Mouse (Mus musculus): ENCODE data around the gene Mbd5. TPM values are rescaled to one million over a fixed set of nuclear protein-coding genes. Genes with fewer than 3 reads are reported as not detected.
"Not testable (repeated sequence)": the region's sequence is repeated elsewhere in the genome, so short reads cannot be mapped to it uniquely, and the experiment has no call there.

Mbd5 gene
- total and polyA plus RNA-seq, 2 experiments from 2014 or later = 23.1 to 35.6 TPM

DNA sequence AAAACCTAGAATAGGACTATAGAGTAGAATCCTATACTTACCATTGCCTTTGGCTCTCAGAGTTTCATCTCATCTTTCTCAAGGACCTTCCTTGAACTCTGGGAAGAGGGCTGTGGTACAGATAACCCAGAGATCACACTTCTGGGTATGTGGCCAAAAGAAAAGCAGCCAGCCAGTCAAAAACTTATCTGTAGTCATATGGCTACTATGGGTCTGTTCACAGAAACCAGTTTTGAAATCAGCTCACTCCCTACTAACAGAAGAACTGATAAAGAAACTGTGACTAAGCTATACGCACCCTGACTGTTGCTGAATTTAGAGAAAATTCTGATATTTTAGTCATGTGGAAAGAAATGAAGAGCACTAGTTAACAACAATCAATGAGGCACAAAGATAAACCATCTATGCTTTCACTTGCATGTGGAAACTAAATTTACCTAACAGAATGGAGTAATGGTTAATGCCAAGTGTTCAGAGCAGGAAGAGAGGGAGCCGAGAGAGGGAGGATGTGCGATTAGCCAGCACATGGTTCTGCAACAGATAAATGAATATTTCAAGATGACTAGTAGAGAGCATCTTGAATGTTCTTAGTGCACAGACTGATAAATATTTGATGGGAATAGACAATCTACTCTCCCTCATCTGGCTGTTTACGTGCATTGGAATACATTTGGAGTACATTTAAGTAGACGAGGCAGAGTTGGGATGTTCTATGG is 211.1 kb downstream of the Mbd5 start:
- Histone ChIP-seq H3K27ac (ENCODE audit: low read depth, low read length) (no peak overlapping the region), H3K27me3 (ENCODE audit: insufficient read depth, low read length) (no peaks in the 10 kb centered on the region), H3K9ac (no peak overlapping the region), H3K9me3 (ENCODE audit: low read length) (no peaks in the 10 kb centered on the region), H3K4me3 (ENCODE audit: low read depth, low read length) (no peak overlapping the region), H3K36me3 (ENCODE audit: insufficient read depth) (no peaks in the 10 kb centered on the region), H3K4me2 (ENCODE audit: low read depth) (no peak overlapping the region), H3K4me1 (ENCODE audit: insufficient read depth) (no peaks in the 10 kb centered on the region)
- WGBS = 71% methylated on average over 5 of the region's 5 CpGs
- TF ChIP-seq CTCF (IDR thresholded peaks at IDR 0.05; ENCODE audit: low read depth) = no peak
- DNase-seq = no peak
- no peak for ATAC-seq

DNA sequence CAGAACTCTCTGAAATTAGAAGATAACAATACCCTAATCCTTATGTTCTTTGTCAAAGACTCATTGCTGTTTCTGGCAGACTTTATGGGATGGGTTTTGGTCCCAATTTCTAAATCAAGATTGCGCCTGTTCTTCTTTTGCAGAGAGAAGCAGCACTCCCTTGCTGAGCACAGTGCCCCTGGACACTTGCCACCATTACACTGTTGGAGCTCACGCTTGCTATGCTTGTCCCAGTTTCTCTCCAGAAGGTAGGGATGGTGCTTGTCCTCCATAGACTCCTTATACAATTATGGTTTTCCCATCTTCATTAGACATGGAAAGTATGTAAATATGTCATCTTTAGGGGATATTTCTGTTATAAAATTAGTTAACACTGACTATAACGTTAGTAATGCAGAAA is 220.5 kb downstream of the Mbd5 start:
- no peaks in the 10 kb centered on the region for H3K36me3 ChIP-seq (ENCODE audit: insufficient read depth)
- no peak for TF ChIP-seq CTCF (IDR thresholded peaks at IDR 0.05; ENCODE audit: low read depth)
- no peaks in the 10 kb centered on the region for H3K9me3 ChIP-seq (ENCODE audit: low read length)
- H3K4me1 ChIP-seq (ENCODE audit: insufficient read depth) = no peaks in the 10 kb centered on the region
- no peak overlapping the region for H3K4me2 ChIP-seq (ENCODE audit: low read depth)
- no peak overlapping the region for H3K27ac ChIP-seq (ENCODE audit: low read depth, low read length)
- no peak overlapping the region for H3K9ac ChIP-seq
- H3K27me3 ChIP-seq (ENCODE audit: insufficient read depth, low read length) = no peaks in the 10 kb centered on the region
- ATAC-seq (no peak), DNase-seq (no peak)
- no peak overlapping the region for H3K4me3 ChIP-seq (ENCODE audit: low read depth, low read length)
- 85% methylated on average over 3 of the region's 3 CpGs for WGBS

DNA sequence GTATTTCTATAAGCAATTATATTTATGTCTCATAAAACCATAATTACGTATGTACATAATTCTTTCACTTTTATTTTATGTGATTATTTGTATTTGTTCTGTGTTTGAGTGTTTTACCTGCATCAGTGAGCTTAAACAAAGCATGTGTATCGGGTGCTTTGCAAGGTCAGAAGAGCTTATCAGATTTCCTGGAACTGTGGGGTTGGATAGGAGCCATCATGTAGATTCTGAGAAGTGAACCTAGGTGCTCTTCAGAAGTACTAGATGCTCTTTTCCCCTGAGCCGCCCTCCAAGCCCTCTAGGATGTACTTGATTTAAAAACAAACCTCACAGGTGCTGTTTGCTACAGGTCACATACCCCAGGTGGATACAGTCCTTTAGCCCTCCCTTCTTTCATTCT is 227.7 kb downstream of the Mbd5 start:
- ATAC-seq = no peak
- Histone ChIP-seq H3K27me3 (ENCODE audit: insufficient read depth, low read length) (no peaks in the 10 kb centered on the region), H3K4me2 (ENCODE audit: low read depth) (no peak overlapping the region), H3K27ac (ENCODE audit: low read depth, low read length) (no peak overlapping the region), H3K36me3 (ENCODE audit: insufficient read depth) (no peaks in the 10 kb centered on the region), H3K4me3 (ENCODE audit: low read depth, low read length) (no peak overlapping the region), H3K4me1 (ENCODE audit: insufficient read depth) (no peaks in the 10 kb centered on the region), H3K9me3 (ENCODE audit: low read length) (no peaks in the 10 kb centered on the region), H3K9ac (no peak overlapping the region)
- DNase-seq = no peak
- no peak for TF ChIP-seq CTCF (IDR thresholded peaks at IDR 0.05; ENCODE audit: low read depth)
- WGBS = 85% methylated on average over 3 of the region's 3 CpGs

DNA sequence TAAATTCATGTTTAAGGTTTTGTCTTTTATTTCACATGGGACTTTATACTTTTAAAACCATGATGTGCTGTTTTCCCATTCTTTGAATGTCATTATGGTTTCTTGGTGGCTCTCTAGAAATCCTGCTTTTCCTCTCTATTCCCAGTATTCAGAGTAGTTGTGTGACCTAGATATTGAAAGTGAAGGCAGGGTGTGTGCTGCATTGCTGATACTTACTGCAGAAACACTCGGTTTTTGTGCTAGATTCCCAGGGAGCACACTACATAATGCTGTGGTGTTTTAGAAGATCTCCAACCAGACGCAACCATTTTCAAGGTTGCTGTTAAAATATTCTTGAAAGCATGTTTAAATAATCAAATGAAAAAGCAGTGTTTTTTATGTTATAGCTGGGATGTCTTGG is 241.7 kb downstream of the Mbd5 start:
- ATAC-seq (no peak), DNase-seq (no peak)
- H3K9me3 ChIP-seq (ENCODE audit: low read length) = no peaks in the 10 kb centered on the region
- no peak overlapping the region for H3K27ac ChIP-seq (ENCODE audit: low read depth, low read length)
- H3K4me3 ChIP-seq (ENCODE audit: low read depth, low read length) = no peak overlapping the region
- TF ChIP-seq CTCF (IDR thresholded peaks at IDR 0.05; ENCODE audit: low read depth) = no peak
- H3K27me3 ChIP-seq (ENCODE audit: insufficient read depth, low read length) = no peaks in the 10 kb centered on the region
- no peaks in the 10 kb centered on the region for H3K4me1 ChIP-seq (ENCODE audit: insufficient read depth)
- no peak overlapping the region for H3K4me2 ChIP-seq (ENCODE audit: low read depth)
- H3K9ac ChIP-seq = no peak overlapping the region
- H3K36me3 ChIP-seq (ENCODE audit: insufficient read depth) = no peaks in the 10 kb centered on the region
- 58% methylated on average over 2 of the region's 2 CpGs for WGBS

DNA sequence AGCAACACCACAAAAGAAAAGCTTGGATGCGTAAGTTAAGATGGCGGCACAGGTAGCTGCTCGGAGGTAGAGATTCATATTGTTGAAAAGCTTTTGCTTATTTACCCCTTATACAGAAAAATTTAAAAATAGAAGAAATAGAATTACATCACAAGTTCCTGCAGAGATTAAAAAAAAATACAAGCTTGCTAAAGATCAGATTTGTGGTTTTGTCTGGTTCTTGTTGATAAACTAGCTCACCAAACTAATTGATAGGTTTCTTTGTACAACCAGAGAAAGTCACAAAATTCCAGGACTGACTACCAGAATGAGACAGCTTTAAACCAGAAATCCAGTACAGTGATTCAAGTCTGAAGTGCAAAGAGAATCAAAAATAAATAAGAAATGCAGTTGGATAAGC is 242.4 kb downstream of the Mbd5 start:
- no peak overlapping the region for H3K9ac ChIP-seq
- TF ChIP-seq CTCF (IDR thresholded peaks at IDR 0.05; ENCODE audit: low read depth) = no peak
- no peak for DNase-seq
- no peak overlapping the region for H3K4me3 ChIP-seq (ENCODE audit: low read depth, low read length)
- no peaks in the 10 kb centered on the region for H3K27me3 ChIP-seq (ENCODE audit: insufficient read depth, low read length)
- 90% methylated on average over 3 of the region's 3 CpGs for WGBS
- H3K9me3 ChIP-seq (ENCODE audit: low read length) = no peaks in the 10 kb centered on the region
- no peaks in the 10 kb centered on the region for H3K4me1 ChIP-seq (ENCODE audit: insufficient read depth)
- no peak overlapping the region for H3K27ac ChIP-seq (ENCODE audit: low read depth, low read length)
- H3K36me3 ChIP-seq (ENCODE audit: insufficient read depth) = no peaks in the 10 kb centered on the region
- no peak for ATAC-seq
- H3K4me2 ChIP-seq (ENCODE audit: low read depth) = no peak overlapping the region

DNA sequence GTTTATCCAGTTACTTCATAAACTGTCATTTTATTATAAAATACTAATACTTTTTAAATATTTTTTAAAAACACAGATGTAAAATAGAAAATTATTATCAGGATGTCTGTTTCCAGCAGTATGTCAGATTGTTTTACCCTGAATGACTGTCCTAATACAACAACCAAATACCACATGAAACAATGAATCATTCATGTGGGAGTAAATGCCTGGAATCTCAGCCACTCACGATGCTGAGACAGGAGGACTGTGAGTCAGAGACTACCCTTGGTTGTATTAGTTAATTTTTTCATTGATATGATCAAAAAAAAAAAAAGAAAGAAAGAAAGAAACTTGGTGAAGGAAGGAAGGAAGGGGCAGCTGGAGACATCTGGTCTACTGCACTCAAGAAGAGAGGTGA is 254.8 kb downstream of the Mbd5 start:
- Histone ChIP-seq H3K9ac (no peak overlapping the region), H3K4me3 (ENCODE audit: low read depth, low read length) (no peak overlapping the region), H3K36me3 (ENCODE audit: insufficient read depth) (no peaks in the 10 kb centered on the region), H3K27me3 (ENCODE audit: insufficient read depth, low read length) (no peaks in the 10 kb centered on the region), H3K27ac (ENCODE audit: low read depth, low read length) (no peak overlapping the region), H3K9me3 (ENCODE audit: low read length) (no peaks in the 10 kb centered on the region), H3K4me2 (ENCODE audit: low read depth) (no peak overlapping the region), H3K4me1 (ENCODE audit: insufficient read depth) (no peaks in the 10 kb centered on the region)
- WGBS = 54% methylated on average over 1 of the region's 1 CpGs
- DNase-seq (no peak), ATAC-seq (no peak)
- TF ChIP-seq CTCF (IDR thresholded peaks at IDR 0.05; ENCODE audit: low read depth) = no peak

- not testable (repeated sequence) for DNase-seq; H3K9me3 ChIP-seq (ENCODE audit: low read length); H3K4me2 ChIP-seq (ENCODE audit: low read depth); ATAC-seq; H3K9ac ChIP-seq; H3K27ac ChIP-seq (ENCODE audit: low read depth, low read length); H3K27me3 ChIP-seq (ENCODE audit: insufficient read depth, low read length); H3K36me3 ChIP-seq (ENCODE audit: insufficient read depth); H3K4me1 ChIP-seq (ENCODE audit: insufficient read depth); H3K4me3 ChIP-seq (ENCODE audit: low read depth, low read length)
- WGBS = 94% methylated on average over 1 of the region's 1 CpGs
Observed at GRCm38 (mm10) chr2:49205692-49206091, 256.4 kb downstream of the Mbd5 start.

Measured in forebrain, postnatal 0 days (tissue).